Mouse (Mus musculus) kidney, adult 2 months (tissue): ENCODE measurements at regions not wholly inside any gene's neighbourhood (a gene's known extent, or its start where the extent isn't known, plus 50 kb on each side); places are given as distances from the start of the nearest gene placed in this dataset.

Source experiments
- CTCF ChIP-seq: fragments of 200-500 bp; conservative IDR thresholded peaks from 2 replicates; pipeline ENCODE4 v1.5.1; 2011; ENCODE audit warnings: low read depth, mild to moderate bottlenecking, control low read depth, low read length, moderate library complexity, mixed read lengths; ENCODE audit not compliant: insufficient read depth, insufficient read length
- POLR2A ChIP-seq: fragments of 200-500 bp; IDR thresholded peaks from one replicate; pipeline ENCODE4 v1.6.1; 2011; ENCODE audit warnings: low read depth, low read length, control low read depth

GRCm38 (mm10) chr11:71435745-71436144 lies 205.2 kb upstream of the Nlrp1b start:
- no peak for TF ChIP-seq POLR2A
- TF ChIP-seq CTCF: no peak
